Comparison of ENCODE assay signal across 9 mouse cellular contexts in genomic region chr3:89853752-89854151, GRCm38 (mm10). TPM values are rescaled to one million over a fixed set of nuclear protein-coding genes. Genes with fewer than 3 reads are reported as not detected.
DNase-seq lines count a peak whose midpoint lies in the region; ATAC-seq lines count a peak whose summit lies in the region.
"Had no signal": no experiment of that assay in that cellular context is flagged by ENCODE, and none has a peak within 500 bp of the region (broad histone marks: within the 10 kb centered on the region; RNA-seq: fewer than 3 reads in every experiment).

No protein-coding gene starts in this region.

- 0 out of 2 replicates have a peak, but pooled peaks cover 4% of the 10 kb centered on the region for H3K27me3 ChIP-seq in liver, embryonic 13.5 days

- intact Hi-C loops in heart, postnatal 36 days (cut with DNase I) = loop anchor here (1.0 to 10.0 kb wide), 2 partner anchors 22 to 339 kb away; partner anchors contain the start of gene She

- peak; percentile 52 to 69 for DNase-seq in adrenal gland, adult (ENCODE audit: inconsistent age in 2 of 2, low spot score in 1 of 2)
- no peak for DNase-seq in adrenal gland, postnatal 4 days (ENCODE audit: low spot score in 2 of 2)
- peak; percentile 46 to 59 for DNase-seq in heart, postnatal 36 days
- DNase-seq in liver, embryonic 13.5 days = no peak
- no peak for DNase-seq in ovary, adult 18-20 months (ENCODE audit: low spot score)
- no peak for DNase-seq in frontal cortex, postnatal 14 days (ENCODE audit: low spot score in 2 of 2)
- DNase-seq in layer of hippocampus, postnatal 25 days (ENCODE audit: extremely low spot score in 1 of 2, low spot score in 1 of 2) = no peak
- DNase-seq: gastrocnemius, postnatal 14 days had no signal

- no peak overlapping the region for H3K4me2 ChIP-seq in liver, embryonic 13.5 days

- peaks cover 24% of the 10 kb centered on the region for H3K4me1 ChIP-seq in brown adipose tissue, adult 24 weeks (ENCODE audit: control insufficient read depth, insufficient read depth, insufficient read length, low read length)
- 0 out of 2 replicates have a peak, but pooled peaks cover 3% of the 10 kb centered on the region for H3K4me1 ChIP-seq in liver, embryonic 13.5 days (replicated peaks)

- ATAC-seq in liver, embryonic 13.5 days (ENCODE audit: low read depth) = no peak

- H3K27ac ChIP-seq in brown adipose tissue, adult 24 weeks (replicated peaks; ENCODE audit: low read depth, low read length) = peak overlapping the region; percentile 75
- peak overlapping the region; percentile 62; the same call in 1 of the 2 replicates for H3K27ac ChIP-seq in liver, embryonic 13.5 days

- H3K4me3 ChIP-seq in brown adipose tissue, adult 24 weeks (ENCODE audit: insufficient read depth, low read depth, low read length) = no peak overlapping the region
- H3K4me3 ChIP-seq in liver, embryonic 13.5 days (replicated peaks) = no peak overlapping the region

- 49% methylated on average over 5 of the region's 5 CpGs for WGBS in liver, embryonic 13.5 days (ENCODE audit: insufficient replicate concordance)

- H3K9ac ChIP-seq in liver, embryonic 13.5 days = no peak overlapping the region

- H3K36me3 ChIP-seq in liver, embryonic 13.5 days = no peaks in the 10 kb centered on the region

- H3K9me3 ChIP-seq in liver, embryonic 13.5 days (replicated peaks) = 0 out of 2 replicates have a peak, but pooled peaks cover 5% of the 10 kb centered on the region

RNA-seq across cellular contexts. Expression of gene She, which starts 22.6 kb away (rescaled TPM):
- total RNA-seq in adrenal gland, postnatal 4 days (2021) = 10 to 100 TPM; 16.2 to 16.9 TPM
- polyA plus RNA-seq in brown adipose tissue, adult 24 weeks (2012; ENCODE audit: insufficient read depth, insufficient read length, missing spikeins) = 2.4 and 4.0 TPM in 2 replicates
- 10 to 100 TPM; 13.2 to 15.0 TPM for total RNA-seq in heart, postnatal 36 days (2021)
- 1.0 and 1.1 TPM in 2 replicates for polyA plus RNA-seq in liver, embryonic 13.5 days (2015; fragmentation: Nextera tagmentation; extraction: Ambion mirVana)
- total RNA-seq in layer of hippocampus, postnatal 25 days (2021) = 1 to 10 TPM; 2.7 to 3.1 TPM

RNA-seq across cellular contexts. Expression of gene Il6ra, which starts 59.2 kb away (rescaled TPM):
- total RNA-seq in adrenal gland, postnatal 4 days (2021) = 1 to 10 TPM; 3.7 to 6.4 TPM
- polyA plus RNA-seq in brown adipose tissue, adult 24 weeks (2012; ENCODE audit: insufficient read depth, insufficient read length, missing spikeins) = 3.6 and 5.4 TPM in 2 replicates
- total RNA-seq in heart, postnatal 36 days (2021) = 1 to 10 TPM; 4.3 to 7.5 TPM
- polyA plus RNA-seq in liver, embryonic 13.5 days (2015; fragmentation: Nextera tagmentation; extraction: Ambion mirVana) = 1.9 and 2.2 TPM in 2 replicates
- total RNA-seq in layer of hippocampus, postnatal 25 days (2021) = 1 to 10 TPM; 4.9 to 5.6 TPM

Comparison
In these comparisons a context has a peak if more than half of its experiments do, and no peak if none do; other contexts are left out.
1. DNase-seq: peak in adrenal gland, adult (2 of 2) and heart, postnatal 36 days (2 of 2); none in adrenal gland, postnatal 4 days (0 of 2), liver, embryonic 13.5 days (single experiment), ovary, adult 18-20 months (single experiment), frontal cortex, postnatal 14 days (0 of 2) and layer of hippocampus, postnatal 25 days (0 of 2).